In genomic region chr2:163686233-163686632, GRCm38 (mm10) we compare ENCODE assay signal across 10 mouse cellular contexts. TPM values are rescaled to one million over a fixed set of nuclear protein-coding genes. Genes with fewer than 3 reads are reported as not detected.
DNase-seq lines count a peak whose midpoint lies in the region; ATAC-seq and TF ChIP-seq lines count a peak whose summit lies in the region.
"Had no signal": no experiment of that assay in that cellular context is flagged by ENCODE, and none has a peak within 500 bp of the region (broad histone marks: within the 10 kb centered on the region; RNA-seq: fewer than 3 reads in every experiment).

No protein-coding gene starts in this region.

- no peaks in the 10 kb centered on the region for H3K27me3 ChIP-seq in liver, postnatal 0 days (ENCODE audit: insufficient read depth, low read length)
- H3K27me3 ChIP-seq: hindbrain, embryonic 15.5 days; midbrain, embryonic 12.5 days had no signal

- H3K4me1 ChIP-seq in liver, postnatal 0 days (ENCODE audit: insufficient read depth), result peaks cover 42% of the 10 kb centered on the region

- intact Hi-C loops in gastrocnemius, adult 2 months (cut with DNase I), result no loop called here
- intact Hi-C loops in gastrocnemius, postnatal 14 days (cut with DNase I; ENCODE audit: low total_unique reads), result no loop called here

- no peak for TF ChIP-seq EP300 in liver, postnatal 0 days (IDR thresholded peaks at IDR 0.05; ENCODE audit: low read depth)

- DNase-seq in gastrocnemius, adult 2 months, result no peak
- no peak for DNase-seq in gastrocnemius, postnatal 14 days
- no peak for DNase-seq in layer of hippocampus, adult 2 months (ENCODE audit: low spot score in 2 of 2)
- no peak for DNase-seq in layer of hippocampus, postnatal 10 days (ENCODE audit: low spot score in 2 of 2)
- DNase-seq in liver, postnatal 0 days, result no peak
- DNase-seq in adrenal gland, adult (ENCODE audit: inconsistent age in 2 of 2, low spot score in 1 of 2), result no peak
- DNase-seq in yolk sac, embryonic 10.5 days (ENCODE audit: low spot score), result no peak

- no peak overlapping the region; the same call in 1 of the 2 replicates for H3K4me2 ChIP-seq in liver, postnatal 0 days (ENCODE audit: low read depth, low read length)
- H3K4me2 ChIP-seq: hindbrain, embryonic 15.5 days; midbrain, embryonic 12.5 days had no signal

- WGBS in liver, postnatal 0 days (ENCODE audit: insufficient replicate concordance), result 43% methylated on average over 5 of the region's 5 CpGs

- H3K36me3 ChIP-seq in liver, postnatal 0 days (replicated peaks; ENCODE audit: insufficient read depth, low read length), result no peaks in the 10 kb centered on the region
- H3K36me3 ChIP-seq: hindbrain, embryonic 15.5 days; midbrain, embryonic 12.5 days had no signal

- TF ChIP-seq CTCF in gastrocnemius, adult 2 months (IDR thresholded peaks at IDR 0.05), result no peak
- TF ChIP-seq CTCF in layer of hippocampus, adult 2 months (conservative IDR thresholded peaks at IDR 0.05), result no peak
- TF ChIP-seq CTCF in liver, postnatal 0 days (IDR thresholded peaks at IDR 0.05; ENCODE audit: low read depth), result no peak

- H3K4me3 ChIP-seq in gastrocnemius, adult 2 months, result peak overlapping the region; percentile 40
- no peak overlapping the region for H3K4me3 ChIP-seq in layer of hippocampus, adult 2 months
- no peak overlapping the region for H3K4me3 ChIP-seq in liver, postnatal 0 days (ENCODE audit: low read depth, low read length)
- H3K4me3 ChIP-seq: hindbrain, embryonic 15.5 days; midbrain, embryonic 12.5 days had no signal

- no peaks in the 10 kb centered on the region for H3K9me3 ChIP-seq in liver, postnatal 0 days (ENCODE audit: low read length)
- H3K9me3 ChIP-seq: hindbrain, embryonic 15.5 days; midbrain, embryonic 12.5 days had no signal

- H3K27ac ChIP-seq in gastrocnemius, adult 2 months, result peak overlapping the region; percentile 96
- peak overlapping the region; percentile 96 for H3K27ac ChIP-seq in layer of hippocampus, adult 2 months
- H3K27ac ChIP-seq in liver, postnatal 0 days (ENCODE audit: low read depth), result peak overlapping the region; percentile 39; the same call in 1 of the 2 replicates
- H3K27ac ChIP-seq: midbrain, embryonic 12.5 days had no signal

- ATAC-seq in common myeloid progenitor, adult 5-6 weeks (replicated peaks; ENCODE audit: low read depth, poor library complexity, severe bottlenecking), result peak; percentile 66
- ATAC-seq in liver, postnatal 0 days, result no peak

- H3K9ac ChIP-seq in liver, postnatal 0 days (replicated peaks), result 0 out of 2 replicates have a peak overlapping the region, but pooled peaks have one; percentile 3
- H3K9ac ChIP-seq: hindbrain, embryonic 15.5 days; midbrain, embryonic 12.5 days had no signal

RNA-seq across cellular contexts. Expression of gene Pkig, which starts 28.0 kb away (rescaled TPM):
- 100 to 1,000 TPM in 1 of 2 experiments, 10 to 100 TPM in 1; 93.9 to 125 TPM for total RNA-seq in gastrocnemius, adult 2 months (2021)
- total RNA-seq in gastrocnemius, postnatal 14 days (2021), result 10 to 100 TPM; 78.2 to 85.3 TPM
- 10 to 100 TPM; 93.7 to 93.9 TPM for total RNA-seq in layer of hippocampus, adult 2 months (2021)
- total RNA-seq in layer of hippocampus, postnatal 10 days (2021), result 10 to 100 TPM; 75.4 to 87.8 TPM
- total RNA-seq in common myeloid progenitor, adult 5-6 weeks (2017), result 44.8 and 45.5 TPM in 2 replicates
- polyA plus RNA-seq in liver, postnatal 0 days (2015; fragmentation: Nextera tagmentation; extraction: Ambion mirVana), result 84.9 and 85.0 TPM in 2 replicates

RNA-seq across cellular contexts. Expression of gene Serinc3, which starts 41.3 kb away (rescaled TPM):
- total RNA-seq in gastrocnemius, adult 2 months (2021), result 100 to 1,000 TPM; 118 to 147 TPM
- 100 to 1,000 TPM; 124 to 167 TPM for total RNA-seq in gastrocnemius, postnatal 14 days (2021)
- 100 to 1,000 TPM; 198 to 204 TPM for total RNA-seq in layer of hippocampus, adult 2 months (2021)
- 100 to 1,000 TPM; 168 to 196 TPM for total RNA-seq in layer of hippocampus, postnatal 10 days (2021)
- 646 and 682 TPM in 2 replicates for total RNA-seq in common myeloid progenitor, adult 5-6 weeks (2017)
- 79.9 and 92.7 TPM in 2 replicates for polyA plus RNA-seq in liver, postnatal 0 days (2015; fragmentation: Nextera tagmentation; extraction: Ambion mirVana)

Comparison
In these comparisons a context has a peak if more than half of its experiments do, and no peak if none do; other contexts are left out.
1. H3K27ac ChIP-seq: peak in every context shown above with its lines; median percentile 96 in gastrocnemius, adult 2 months; 96 in layer of hippocampus, adult 2 months; 39 in liver, postnatal 0 days.